Mouse (Mus musculus): Measurements from ENCODE around the gene Pptc7.

DNA sequence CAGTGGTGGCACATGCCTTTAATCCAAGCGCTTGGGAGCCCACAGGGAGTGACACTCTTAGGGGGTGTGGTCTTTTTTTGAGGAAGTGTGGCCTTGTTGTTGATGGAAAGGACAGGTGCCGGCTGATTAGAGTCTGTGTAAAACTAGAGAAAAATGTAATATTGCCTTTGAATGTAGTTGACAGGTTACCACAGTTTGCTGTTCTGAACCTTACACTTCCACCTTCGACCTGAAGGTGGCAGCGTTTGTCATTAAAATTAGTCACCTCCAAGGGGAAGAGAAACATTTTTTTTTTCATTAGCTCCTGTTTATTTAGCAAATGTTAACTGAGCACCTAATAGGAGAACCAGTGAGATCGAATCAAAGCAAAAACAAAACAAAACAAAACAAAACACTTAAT is 16.3 kb upstream of the Pptc7 start:
- TF ChIP-seq CTCF (IDR thresholded peaks at IDR 0.05; ENCODE audit: control insufficient read depth, insufficient read depth, insufficient replicate concordance, low read depth, low read length): no peak
- no peak for TF ChIP-seq POLR2A (IDR thresholded peaks at IDR 0.05; ENCODE audit: control insufficient read depth, low read depth, low read length)
